Mouse (Mus musculus) neutrophil, adult 83 days (primary cell): ENCODE measurements around the gene Hist1h2bj. TPM values are rescaled to one million over a fixed set of nuclear protein-coding genes. Genes with fewer than 3 reads are reported as not detected.

ENCODE experiments used
- total RNA-seq, 2 experiments: library from RNA; stranded (reverse); gene quantifications; one replicate each; pipeline ENCODE4 v1.2.4; 2023

Hist1h2bj gene
- 1,000 to 10,000 TPM; 1,049 to 1,157 TPM for total RNA-seq

DNA sequence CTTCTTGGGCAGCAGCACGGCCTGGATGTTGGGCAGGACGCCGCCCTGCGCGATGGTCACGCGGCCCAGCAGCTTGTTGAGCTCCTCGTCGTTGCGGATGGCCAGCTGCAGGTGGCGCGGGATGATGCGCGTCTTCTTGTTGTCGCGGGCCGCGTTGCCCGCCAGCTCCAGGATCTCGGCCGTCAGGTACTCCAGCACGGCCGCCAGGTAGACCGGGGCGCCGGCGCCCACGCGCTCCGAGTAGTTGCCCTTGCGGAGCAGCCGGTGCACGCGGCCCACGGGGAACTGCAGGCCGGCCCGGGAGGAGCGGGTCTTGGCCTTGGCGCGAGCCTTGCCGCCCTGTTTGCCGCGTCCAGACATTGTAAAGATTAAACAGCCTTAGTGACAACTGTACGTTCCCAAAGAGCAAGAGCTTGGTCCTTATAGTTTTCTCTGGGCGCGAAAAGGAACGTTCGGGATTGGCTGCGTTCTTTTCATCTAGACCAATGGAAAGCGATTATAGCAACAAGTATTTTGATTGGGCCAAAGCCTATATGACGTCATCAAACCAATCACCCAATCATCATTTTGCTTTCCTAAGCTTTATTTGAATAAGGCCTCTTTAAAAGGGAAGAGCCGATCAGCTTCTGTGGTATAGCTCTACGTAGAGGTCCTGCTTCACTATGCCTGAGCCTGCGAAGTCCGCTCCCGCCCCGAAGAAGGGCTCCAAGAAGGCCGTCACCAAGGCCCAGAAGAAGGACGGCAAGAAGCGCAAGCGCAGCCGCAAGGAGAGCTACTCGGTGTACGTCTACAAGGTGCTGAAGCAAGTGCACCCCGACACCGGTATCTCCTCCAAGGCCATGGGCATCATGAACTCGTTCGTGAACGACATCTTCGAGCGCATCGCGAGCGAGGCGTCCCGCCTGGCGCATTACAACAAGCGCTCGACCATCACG lies at the start of gene Hist1h2bj, which contains the start of gene Hist1h2ag:
Gene Hist1h2bj (plus strand): TSS at position 647 of the 935 bp plus-strand sequence.
Gene Hist1h2ag (minus strand): TSS at position 377 of the 935 bp plus-strand sequence.

DNA sequence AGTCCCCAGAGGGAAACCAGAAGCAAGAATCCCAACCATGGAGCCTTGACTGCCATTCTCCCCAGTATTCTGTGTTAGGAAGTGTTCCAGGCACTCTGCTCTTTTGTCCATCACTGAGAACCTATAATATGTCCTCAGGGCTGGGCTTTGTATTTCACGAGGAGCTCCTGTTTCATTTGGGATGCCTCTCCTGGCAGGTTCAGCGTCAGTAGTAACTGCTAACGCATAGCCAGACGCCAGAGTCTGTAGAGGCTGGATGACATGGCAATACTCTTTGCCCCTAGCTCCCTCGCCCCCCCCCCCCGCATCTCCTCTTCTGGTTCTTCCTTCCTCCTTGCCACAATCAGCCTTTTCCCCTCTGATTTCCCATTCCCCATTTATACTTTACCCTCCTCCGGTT lies 33.4 kb upstream of the Hist1h2bj start, which contains the start of gene Prss16:
Gene Prss16 (minus strand): TSS at position 101 of the 400 bp plus-strand sequence.

DNA sequence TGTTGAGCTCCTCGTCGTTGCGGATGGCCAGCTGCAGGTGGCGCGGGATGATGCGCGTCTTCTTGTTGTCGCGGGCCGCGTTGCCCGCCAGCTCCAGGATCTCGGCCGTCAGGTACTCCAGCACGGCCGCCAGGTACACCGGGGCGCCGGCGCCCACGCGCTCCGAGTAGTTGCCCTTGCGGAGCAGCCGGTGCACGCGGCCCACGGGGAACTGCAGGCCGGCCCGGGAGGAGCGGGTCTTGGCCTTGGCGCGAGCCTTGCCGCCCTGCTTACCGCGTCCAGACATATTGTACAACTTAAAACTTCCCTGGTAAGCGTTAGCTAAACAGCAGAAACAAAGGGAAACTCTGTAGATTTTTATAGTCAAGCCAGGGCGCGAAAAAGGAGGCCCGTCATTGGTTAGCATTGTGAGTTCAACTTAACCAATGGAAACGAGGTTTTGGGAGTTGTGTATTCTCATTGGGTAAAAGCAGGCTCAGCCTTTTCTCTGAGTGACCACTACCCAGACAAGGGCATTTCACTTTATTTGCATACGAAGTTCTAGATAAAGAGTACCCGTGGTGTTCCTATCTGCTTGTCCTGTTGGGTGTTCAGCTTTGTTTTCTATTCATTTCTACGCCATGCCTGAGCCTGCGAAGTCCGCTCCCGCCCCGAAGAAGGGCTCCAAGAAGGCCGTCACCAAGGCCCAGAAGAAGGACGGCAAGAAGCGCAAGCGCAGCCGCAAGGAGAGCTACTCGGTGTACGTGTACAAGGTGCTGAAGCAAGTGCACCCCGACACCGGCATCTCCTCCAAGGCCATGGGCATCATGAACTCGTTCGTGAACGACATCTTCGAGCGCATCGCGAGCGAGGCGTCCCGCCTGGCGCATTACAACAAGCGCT lies 7.5 kb upstream of the Hist1h2bj start, which contains the start of the genes Hist1h2ah and Hist1h2bk:
Gene Hist1h2ah (minus strand): TSS at position 302 of the 882 bp plus-strand sequence.
Gene Hist1h2bk (plus strand): TSS at position 604 of the 882 bp plus-strand sequence.

DNA sequence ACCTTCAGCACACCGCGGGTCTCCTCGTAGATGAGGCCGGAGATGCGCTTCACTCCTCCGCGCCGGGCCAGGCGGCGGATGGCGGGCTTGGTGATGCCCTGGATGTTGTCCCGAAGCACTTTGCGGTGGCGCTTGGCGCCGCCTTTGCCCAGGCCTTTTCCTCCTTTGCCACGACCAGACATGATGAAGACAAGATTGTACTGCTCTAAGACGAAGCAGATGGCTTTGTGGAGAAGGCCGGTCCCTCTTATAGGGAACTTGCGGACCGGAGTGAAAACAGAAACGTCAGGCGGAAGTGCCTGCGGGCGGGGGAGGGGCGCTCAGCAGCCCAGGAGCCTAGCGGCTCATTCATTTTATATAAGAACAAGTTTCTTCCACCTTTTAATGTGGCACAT lies 1.9 kb upstream of the Hist1h2bj start, which contains the start of gene Hist1h4i:
Gene Hist1h4i (minus strand): TSS at position 221 of the 395 bp plus-strand sequence.

DNA sequence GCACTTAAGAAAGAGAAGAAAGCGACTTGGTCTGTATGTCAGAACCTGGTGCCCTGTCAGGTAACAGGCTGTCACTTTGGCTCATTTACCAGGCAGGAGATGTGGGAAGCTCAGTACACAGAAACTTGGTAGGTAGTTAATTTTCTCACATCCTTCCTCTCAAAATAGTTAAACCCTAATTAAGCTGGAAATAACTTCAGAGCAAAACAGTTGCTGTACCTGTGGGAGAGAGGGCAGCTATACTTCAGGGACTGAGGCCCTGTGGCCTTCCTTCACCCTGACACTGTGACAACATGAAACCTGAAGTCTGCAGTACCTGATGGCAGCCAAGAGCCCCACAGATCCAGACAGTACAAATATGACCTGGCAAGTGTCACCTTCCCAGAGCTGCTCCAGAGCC lies 41.1 kb downstream of the Hist1h2bj start, which contains the start of gene Vmn1r188:
Gene Vmn1r188 (plus strand): TSS at position 301 of the 400 bp plus-strand sequence.

Other genes with a start within 250 kb of the Hist1h2bj start
- gene Hist1h2bq, start 233.0 kb upstream of the Hist1h2bj start, total RNA-seq: 1,000 to 10,000 TPM; 1,187 to 1,287 TPM
- gene Hist1h2ao, start 232.7 kb upstream of the Hist1h2bj start, total RNA-seq: 1,000 to 10,000 TPM; 2,421 to 2,630 TPM
- 1,000 to 10,000 TPM; 1,420 to 1,801 TPM for gene Hist1h4m, start 231.5 kb upstream of the Hist1h2bj start, total RNA-seq
- 1,000 to 10,000 TPM in 1 of 2 experiments, 100 to 1,000 TPM in 1; 619 to 1,159 TPM for gene Hist1h4n, start 211.0 kb upstream of the Hist1h2bj start, total RNA-seq
- 100 to 1,000 TPM; 551 to 589 TPM for gene Hist1h2ap, start 209.7 kb upstream of the Hist1h2bj start, total RNA-seq
- 1,000 to 10,000 TPM; 1,190 to 1,308 TPM for gene Hist1h2br, start 209.5 kb upstream of the Hist1h2bj start, total RNA-seq
- gene Zfp184, start 98.1 kb upstream of the Hist1h2bj start, total RNA-seq: under 1 TPM; 0.35 to 0.60 TPM
- not detected for gene Pom121l2, start 62.0 kb upstream of the Hist1h2bj start, total RNA-seq
- 1 to 10 TPM; 2.5 to 2.8 TPM for gene Prss16, start 33.5 kb upstream of the Hist1h2bj start, total RNA-seq
- gene Hist1h2ah, start 7.6 kb upstream of the Hist1h2bj start, total RNA-seq: 100 to 1,000 TPM; 501 to 521 TPM
- 1,000 to 10,000 TPM; 1,519 to 1,594 TPM for gene Hist1h2bk, start 7.3 kb upstream of the Hist1h2bj start, total RNA-seq
- gene Hist1h4i, start 1.9 kb upstream of the Hist1h2bj start, total RNA-seq: 100 to 1,000 TPM; 549 to 592 TPM
- gene Hist1h2ag, start 270 bp upstream of the Hist1h2bj start, total RNA-seq: 1,000 to 10,000 TPM; 1,023 to 1,050 TPM
- gene Vmn1r188, start 41.2 kb downstream of the Hist1h2bj start, total RNA-seq: not detected
- gene Vmn1r189, start 62.6 kb downstream of the Hist1h2bj start, total RNA-seq: not detected
- not detected for gene Vmn1r191, start 140.8 kb downstream of the Hist1h2bj start, total RNA-seq
- not detected for gene Vmn1r192, start 147.9 kb downstream of the Hist1h2bj start, total RNA-seq
- gene Vmn1r193, start 179.9 kb downstream of the Hist1h2bj start, total RNA-seq: not detected
- not detected for gene Vmn1r194, start 201.0 kb downstream of the Hist1h2bj start, total RNA-seq
- not detected for gene Vmn1r195, start 227.3 kb downstream of the Hist1h2bj start, total RNA-seq
- gene Vmn1r196, start 246.7 kb downstream of the Hist1h2bj start, total RNA-seq: not detected